Mouse (Mus musculus): ENCODE results near the gene Rpn2. TPM values are rescaled to one million over a fixed set of nuclear protein-coding genes. Genes with fewer than 3 reads are reported as not detected.
A peak's percentile ranks its signal among the peaks of the same experiment; 100 is the strongest.

The Rpn2 gene
- total RNA-seq, 2 experiments from 2014 or later = 133 to 141 TPM

GRCm38 (mm10) chr2:157309611-157310010, 30.8 kb downstream of the Rpn2 start:
- DNase-seq (ENCODE audit: extremely low spot score in 1 of 2, low spot score in 1 of 2) = no peak

- no peak for DNase-seq (ENCODE audit: extremely low spot score in 1 of 2, low spot score in 1 of 2)
Observed at GRCm38 (mm10) chr2:157310963-157311637, 32.3 kb downstream of the Rpn2 start.

DNA sequence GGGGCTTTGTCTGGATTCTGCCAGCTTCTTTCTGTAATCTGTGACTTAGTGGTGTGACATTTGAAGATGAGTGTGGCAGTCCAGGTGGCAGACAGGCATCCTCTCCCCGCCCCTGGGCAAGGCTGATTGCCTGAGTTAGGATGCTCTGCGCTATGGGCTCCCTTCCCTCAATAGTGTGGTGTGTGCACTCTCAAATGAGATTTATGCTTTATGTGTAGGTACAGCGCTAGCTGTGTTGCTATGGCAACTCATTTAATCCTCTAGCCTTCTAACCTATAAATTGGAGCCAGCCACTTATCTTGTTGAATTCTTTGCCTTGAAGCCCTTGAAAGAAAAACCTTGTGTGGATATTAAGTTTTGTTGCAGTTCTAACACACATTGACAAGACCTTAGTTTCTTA, 34.9 kb downstream of the Rpn2 start:
- no peak for DNase-seq (ENCODE audit: extremely low spot score in 1 of 2, low spot score in 1 of 2)

DNA sequence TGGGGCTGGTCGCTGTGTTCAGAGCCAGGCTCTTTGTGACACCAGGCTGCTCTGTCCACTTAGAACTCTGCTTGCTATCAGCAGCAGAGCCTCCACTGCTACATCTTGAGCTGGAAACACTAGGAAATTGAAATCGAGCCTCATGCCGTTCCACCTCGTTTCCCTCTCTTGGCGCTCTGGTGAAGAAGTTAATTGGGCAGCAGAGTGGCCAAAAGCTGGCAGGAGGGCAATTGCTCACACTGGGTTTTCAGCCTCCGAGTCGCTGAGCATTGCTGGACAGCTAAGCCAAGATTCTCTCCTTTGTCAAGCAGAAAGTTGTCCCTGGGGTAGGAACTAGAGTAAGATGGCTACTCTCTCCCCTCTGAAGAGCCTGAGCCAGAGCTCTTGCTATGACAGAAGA, 35.5 kb downstream of the Rpn2 start:
- no peak for DNase-seq (ENCODE audit: extremely low spot score in 1 of 2, low spot score in 1 of 2)

DNA sequence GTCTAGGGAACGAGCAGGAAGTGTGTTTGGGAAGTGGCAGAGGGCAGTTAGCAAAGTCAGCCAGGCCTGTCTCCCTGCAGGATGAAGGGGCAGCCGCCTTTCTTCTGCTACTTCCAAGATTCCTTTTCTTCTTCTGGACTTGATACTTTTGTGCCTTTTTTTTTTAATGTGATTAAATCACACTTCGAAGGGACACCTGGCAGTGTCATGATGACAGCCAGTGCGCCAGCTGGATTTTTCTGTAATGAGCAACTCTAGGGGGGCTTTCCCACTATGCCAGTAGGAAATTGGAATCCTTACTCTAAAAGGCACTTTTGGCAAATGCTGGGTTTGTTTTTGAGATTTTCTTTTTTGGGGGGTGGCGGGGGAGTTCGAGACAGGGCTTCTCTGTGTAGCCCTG, 36.7 kb downstream of the Rpn2 start:
- DNase-seq (ENCODE audit: extremely low spot score in 1 of 2, low spot score in 1 of 2) = no peak

- DNase-seq (ENCODE audit: extremely low spot score in 1 of 2, low spot score in 1 of 2) = no peak
Observed at GRCm38 (mm10) chr2:157316358-157316933, 37.6 kb downstream of the Rpn2 start.

DNA sequence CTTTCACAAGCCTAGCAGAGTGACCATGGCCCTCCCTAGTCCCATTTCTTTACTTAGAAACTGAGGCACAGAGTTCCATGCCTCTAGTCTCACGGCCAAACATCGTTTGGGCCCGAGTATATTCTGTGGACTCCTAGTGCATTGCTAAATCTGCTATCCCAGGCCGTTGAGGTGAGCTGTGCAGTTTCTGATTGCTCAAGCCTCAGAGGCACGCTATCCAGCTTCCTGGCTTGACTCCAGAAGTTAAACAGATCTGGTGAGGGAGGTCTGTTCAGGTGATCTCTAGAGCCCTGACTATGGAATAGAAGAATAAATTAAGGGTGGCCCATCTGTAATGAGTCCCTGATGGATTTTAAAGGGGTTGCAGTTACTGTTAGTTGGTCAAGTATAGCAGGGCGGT, 38.4 kb downstream of the Rpn2 start:
- no peak for DNase-seq (ENCODE audit: extremely low spot score in 1 of 2, low spot score in 1 of 2)

DNA sequence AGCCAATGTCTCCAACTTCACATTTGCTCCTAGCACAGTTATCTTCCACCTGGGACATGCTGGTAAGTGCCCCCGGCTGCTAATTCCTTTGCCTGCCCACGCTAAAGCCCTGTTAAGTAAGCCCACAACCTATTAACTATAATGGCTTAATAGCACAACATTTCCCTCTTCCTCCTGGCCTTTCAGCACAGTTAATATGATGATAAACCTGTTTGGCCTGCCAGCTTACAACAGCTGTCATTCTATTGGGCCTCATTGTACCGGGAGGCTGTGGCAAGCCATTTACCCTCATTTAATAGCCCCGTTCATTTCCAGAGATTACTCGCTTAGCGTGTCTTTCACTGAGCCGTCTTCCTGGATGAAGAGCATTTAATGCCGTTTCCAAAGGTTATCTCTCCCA, 41.3 kb downstream of the Rpn2 start:
- no peak for DNase-seq (ENCODE audit: extremely low spot score in 1 of 2, low spot score in 1 of 2)

DNA sequence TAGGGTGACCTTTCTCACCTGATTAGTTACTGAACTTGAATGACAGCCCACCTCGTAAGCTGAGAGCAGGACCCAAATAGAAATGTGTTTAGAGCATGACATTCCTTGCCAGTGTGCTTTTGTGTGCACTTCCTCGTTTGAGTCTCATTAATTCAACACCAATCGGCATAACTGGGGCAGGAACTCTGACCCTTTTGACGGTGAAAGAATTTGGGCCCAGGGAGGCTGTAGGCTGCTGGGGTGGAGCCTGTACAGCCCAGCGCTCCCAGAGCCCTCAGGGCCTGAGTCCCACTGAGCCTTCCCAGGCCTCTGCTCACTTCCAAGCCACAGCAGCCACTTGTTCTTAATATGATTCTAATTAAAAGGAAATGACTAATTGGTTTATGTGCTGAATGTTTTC, 42.1 kb downstream of the Rpn2 start:
- DNase-seq (ENCODE audit: extremely low spot score in 1 of 2, low spot score in 1 of 2) = no peak

DNA sequence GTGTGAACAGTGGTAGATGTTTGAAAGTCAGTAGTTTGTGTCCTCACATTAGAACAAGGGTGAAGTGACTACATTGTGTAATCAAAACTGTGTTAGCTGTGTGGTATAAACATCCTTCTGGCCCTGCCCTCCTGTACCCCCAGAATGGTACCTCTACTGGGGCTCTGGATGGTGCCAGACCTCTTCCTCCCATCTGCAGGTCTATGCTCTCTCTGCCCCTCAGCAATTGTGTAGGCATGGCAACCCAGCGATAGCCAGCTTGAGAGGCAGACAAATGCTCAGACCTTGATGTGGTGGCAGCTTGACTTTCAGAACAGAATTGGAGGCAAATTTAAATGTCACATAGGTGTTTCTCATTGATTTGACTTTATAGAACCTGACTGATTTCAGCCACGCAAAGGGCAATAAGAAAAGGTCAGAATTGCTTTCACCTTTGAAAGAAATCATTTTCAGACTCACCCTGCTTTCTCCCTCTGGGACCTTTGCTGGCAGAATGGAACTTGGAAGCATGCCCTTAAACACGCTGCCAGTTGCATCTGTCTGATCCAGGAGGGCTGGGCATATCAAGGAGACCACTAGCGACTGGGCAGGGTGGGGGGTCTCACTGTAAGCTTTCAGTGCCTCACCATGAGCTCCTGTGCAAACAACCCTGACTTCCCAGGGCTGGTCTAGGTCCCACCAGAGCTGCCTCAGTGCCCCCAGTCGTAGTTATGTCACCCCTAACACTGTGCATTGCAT, 43.4 kb downstream of the Rpn2 start:
- DNase-seq (ENCODE audit: extremely low spot score in 1 of 2, low spot score in 1 of 2) = no peak

DNA sequence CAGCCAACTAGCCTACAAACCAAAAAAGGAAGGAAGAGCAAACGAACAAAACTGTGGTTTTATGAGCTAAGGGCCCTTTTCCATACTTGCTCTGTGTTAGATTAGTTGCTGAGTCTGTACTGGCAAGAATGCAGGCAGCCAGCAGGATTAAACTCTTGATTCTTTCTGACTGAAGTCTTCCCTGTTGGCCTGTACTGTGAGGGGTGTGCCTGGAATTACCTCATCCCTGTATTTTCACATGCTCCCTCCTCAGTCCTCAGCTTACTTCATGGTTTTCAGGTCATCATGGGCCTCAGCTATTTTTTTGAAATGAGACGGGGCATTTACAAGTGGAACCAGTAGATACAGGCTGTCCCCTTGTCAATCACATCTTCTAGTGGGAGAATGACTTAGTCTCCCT, 46.4 kb downstream of the Rpn2 start:
- DNase-seq (ENCODE audit: extremely low spot score in 1 of 2, low spot score in 1 of 2) = no peak

DNA sequence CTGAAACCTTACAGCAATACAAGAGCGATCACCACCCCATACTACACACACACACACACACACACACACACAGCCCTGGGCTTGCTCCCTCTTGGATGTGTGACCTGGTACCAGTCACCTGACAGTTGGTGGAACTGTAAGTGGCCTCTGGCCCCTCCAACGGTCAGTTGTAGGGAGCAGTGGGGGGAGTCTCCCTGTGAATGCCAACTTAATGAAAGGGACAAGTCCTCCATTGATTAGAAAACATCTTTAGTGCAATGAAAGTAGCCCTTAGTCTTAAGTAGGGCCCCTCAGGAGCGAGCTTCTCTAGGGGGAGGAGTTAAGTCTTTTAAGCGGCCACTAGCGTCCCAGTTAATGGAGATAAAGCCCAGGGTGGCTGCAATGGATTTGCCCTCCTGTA, 49.3 kb downstream of the Rpn2 start:
- no peak for DNase-seq (ENCODE audit: extremely low spot score in 1 of 2, low spot score in 1 of 2)

DNA sequence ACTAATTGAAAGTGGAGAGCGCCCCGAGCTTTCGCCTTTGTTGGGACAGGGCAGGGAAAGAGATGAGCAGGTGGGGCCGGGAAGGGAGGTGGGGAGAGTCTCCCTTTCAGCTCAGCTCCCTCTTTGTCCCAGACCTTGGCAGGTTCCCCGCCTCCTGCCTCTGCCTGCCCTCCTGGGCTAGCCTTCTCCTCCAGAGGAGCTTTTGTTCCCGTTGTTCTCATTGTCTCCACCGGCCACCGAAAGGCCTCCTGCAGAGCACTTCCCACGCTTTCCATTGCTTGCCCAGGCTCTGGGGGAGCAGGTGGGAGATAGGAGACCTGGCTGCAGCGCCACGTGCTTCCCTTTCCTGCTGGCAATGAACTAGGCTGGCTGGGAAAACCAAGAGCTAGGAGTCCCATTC, 49.8 kb downstream of the Rpn2 start:
- no peak for DNase-seq (ENCODE audit: extremely low spot score in 1 of 2, low spot score in 1 of 2)

DNA sequence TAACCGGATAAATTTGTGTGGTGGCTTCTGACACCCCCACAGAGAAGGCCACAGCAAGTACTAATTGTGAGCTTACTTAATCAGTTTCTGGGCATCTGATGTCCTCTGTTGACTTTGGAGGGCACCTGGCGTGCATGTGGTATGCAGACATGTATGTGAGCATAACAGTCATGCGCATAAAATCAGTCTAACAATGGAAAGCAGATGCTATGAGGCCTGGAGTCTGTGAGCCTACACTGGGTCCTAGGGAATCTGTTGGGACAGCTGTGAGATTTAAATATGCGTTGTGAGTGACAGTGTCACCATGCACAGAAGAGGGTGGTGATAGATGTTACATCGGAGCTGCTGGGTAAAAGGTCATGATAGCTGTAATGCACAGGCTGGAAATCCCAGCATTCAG, 53.2 kb downstream of the Rpn2 start:
- DNase-seq (ENCODE audit: extremely low spot score in 1 of 2, low spot score in 1 of 2) = no peak

GRCm38 (mm10) chr2:157338663-157339062, 59.8 kb downstream of the Rpn2 start:
- peak; percentile 59 to 80 for DNase-seq (ENCODE audit: extremely low spot score in 1 of 2, low spot score in 1 of 2)

GRCm38 (mm10) chr2:157339532-157339931, 60.7 kb downstream of the Rpn2 start:
- DNase-seq (ENCODE audit: extremely low spot score in 1 of 2, low spot score in 1 of 2) = no peak

DNA sequence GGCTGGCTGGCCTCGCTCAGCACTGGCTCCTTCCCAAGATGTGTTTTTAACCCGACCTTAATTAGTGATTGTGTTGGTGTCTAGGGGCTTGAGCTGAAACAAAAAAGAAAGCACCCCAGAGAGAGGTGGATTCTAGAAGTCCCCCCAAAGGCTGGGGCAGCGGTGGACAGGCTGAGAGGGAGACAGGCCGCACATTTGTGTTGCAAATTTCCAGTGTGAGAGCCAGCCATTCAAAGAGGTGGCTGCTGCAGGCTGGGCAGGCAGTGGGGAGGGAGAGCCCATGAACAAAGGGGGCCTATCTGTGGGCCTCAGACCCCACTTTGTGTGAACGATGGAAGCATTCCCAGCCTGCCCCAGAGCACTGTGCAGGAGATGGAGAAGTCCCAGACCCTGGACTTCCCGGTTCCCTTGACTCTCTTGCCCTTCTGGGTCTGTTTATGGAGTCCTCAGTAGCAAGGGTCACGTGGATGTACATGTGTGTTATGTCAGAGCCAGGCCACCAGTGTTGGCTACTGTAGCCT, 61.5 kb downstream of the Rpn2 start:
- peak; percentile 22 to 35 for DNase-seq (ENCODE audit: extremely low spot score in 1 of 2, low spot score in 1 of 2)

- peak; percentile 70 to 91 for DNase-seq (ENCODE audit: extremely low spot score in 1 of 2, low spot score in 1 of 2)
Observed at GRCm38 (mm10) chr2:157341554-157342270, 62.9 kb downstream of the Rpn2 start.

DNA sequence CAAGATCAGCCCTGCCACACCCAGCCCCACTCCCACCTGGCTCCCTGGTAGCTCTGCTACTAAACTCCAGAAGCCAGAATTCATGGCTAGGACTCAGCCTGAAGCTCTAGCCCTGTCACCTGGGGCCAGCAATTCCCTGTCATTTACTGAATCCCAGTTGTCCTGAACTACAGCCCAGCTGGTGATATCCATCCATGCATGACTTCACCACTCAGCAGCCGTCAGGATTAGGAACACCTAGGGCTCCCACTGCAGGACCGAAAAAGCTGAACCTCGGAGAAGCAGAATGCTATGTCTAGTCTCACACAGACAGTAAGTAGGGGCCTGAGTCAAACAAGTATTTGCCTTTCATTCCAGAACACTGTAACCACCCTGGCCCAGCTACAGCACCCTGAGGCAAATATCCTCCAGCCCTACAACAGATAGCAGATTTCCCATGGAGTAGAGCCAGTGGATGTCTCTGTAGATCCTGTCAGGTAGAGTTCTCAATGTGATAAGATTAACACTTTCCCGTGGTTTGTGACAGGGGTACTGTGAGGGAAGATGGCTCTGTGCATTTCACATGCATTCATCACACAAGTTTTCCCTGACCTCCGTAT, 63.6 kb downstream of the Rpn2 start:
- DNase-seq (ENCODE audit: extremely low spot score in 1 of 2, low spot score in 1 of 2) = no peak

GRCm38 (mm10) chr2:157343337-157343736, 64.5 kb downstream of the Rpn2 start:
- no peak for DNase-seq (ENCODE audit: extremely low spot score in 1 of 2, low spot score in 1 of 2)
